Mouse (Mus musculus) lung, postnatal 0 days (tissue): Measurements from ENCODE around the gene Slc2a5.

Experiments used
- CTCF ChIP-seq: IDR thresholded peaks from 2 replicates; pipeline ENCODE4 v1.5.1; 2016; ENCODE audit warnings: antibody characterized with exemption, mild to moderate bottlenecking
- EP300 ChIP-seq: IDR thresholded peaks from 2 replicates; pipeline ENCODE4 v1.6.1; 2016; ENCODE audit warnings: antibody characterized with exemption, mild to moderate bottlenecking, control low read depth

DNA sequence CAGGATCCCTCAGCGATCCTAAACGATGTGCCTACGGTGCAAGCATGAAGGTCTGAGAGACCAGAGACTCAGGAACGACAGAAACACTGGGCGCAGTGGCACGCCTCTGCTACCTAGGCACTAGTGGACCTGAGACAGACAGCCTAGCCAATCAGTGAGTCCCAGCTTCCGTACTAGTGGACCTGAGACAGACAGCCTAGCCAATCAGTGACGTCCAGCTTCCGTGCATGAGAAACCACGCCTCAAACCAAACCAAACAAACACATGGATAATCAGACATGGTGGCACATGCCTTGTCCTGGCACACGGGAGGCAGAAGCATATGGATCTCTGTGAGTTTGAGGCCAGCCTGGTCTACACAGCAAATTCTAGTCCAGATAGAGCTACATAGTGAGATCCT is 69.2 kb downstream of the Slc2a5 start:
- TF ChIP-seq CTCF, result no peak
- TF ChIP-seq EP300, result no peak
